Mouse (Mus musculus) embryonic fibroblast, embryonic 13.5 days (primary cell): ENCODE results near the gene Cit.

Experiments used
- CTCF ChIP-seq: IDR thresholded peaks from 2 replicates; pipeline ENCODE4 v1.5.1; 2011; ENCODE audit warnings: mild to moderate bottlenecking, control low read depth, low read length, moderate library complexity, borderline replicate concordance; ENCODE audit not compliant: insufficient read depth
- POLR2A ChIP-seq: IDR thresholded peaks from 2 replicates; pipeline ENCODE4 v1.6.1; 2011; ENCODE audit warnings: low read depth, mild to moderate bottlenecking, control low read depth, low read length, moderate library complexity

DNA sequence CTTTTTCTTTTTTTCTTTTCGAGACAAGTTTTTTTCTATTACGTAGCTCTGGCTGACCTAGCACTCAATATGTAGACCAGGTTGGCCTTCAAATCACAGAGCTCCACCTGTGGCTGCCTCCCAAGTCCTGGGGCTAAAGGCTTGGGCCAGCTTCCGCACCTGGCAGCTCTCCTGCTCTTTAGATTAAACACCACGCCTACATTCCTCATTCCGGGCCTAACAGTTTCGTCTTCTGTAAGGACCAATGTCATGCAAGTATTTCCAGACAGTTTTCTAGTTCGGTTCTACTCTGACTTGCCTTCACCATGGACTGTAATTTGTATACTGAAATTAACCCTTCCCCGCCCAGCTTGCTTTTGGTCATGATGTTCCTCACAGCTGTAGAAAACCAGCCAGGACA, 2.1 kb downstream of the Cit start:
- TF ChIP-seq POLR2A (no peak), CTCF (no peak)
